Mouse (Mus musculus) myocyte (in vitro differentiated cells): ENCODE measurements around the gene Hdac9.

ENCODE experiments used
- CEBPB ChIP-seq: IDR thresholded peaks from 2 replicates; pipeline ENCODE4 v1.6.1; 2011; ENCODE audit warnings: mild to moderate bottlenecking, moderate library complexity; ENCODE audit not compliant: poor library complexity, insufficient read depth, severe bottlenecking
- E2F4 ChIP-seq: IDR thresholded peaks from one replicate; pipeline ENCODE4 v1.6.1; 2011; ENCODE audit warnings: mild to moderate bottlenecking, control low read depth, moderate library complexity; ENCODE audit not compliant: insufficient read depth
- MAX ChIP-seq: IDR thresholded peaks from one replicate; pipeline ENCODE4 v1.6.1; 2011; ENCODE audit warnings: low read depth, mild to moderate bottlenecking, control low read depth
- MYOD1 ChIP-seq, 3 experiments: IDR thresholded peaks; one replicate each; pipeline ENCODE4 v1.6.1; 2011; ENCODE audit warnings: control low read depth in 2 of 3, low read depth in 2 of 3, mild to moderate bottlenecking in 2 of 3, moderate library complexity in 1 of 3; ENCODE audit not compliant: insufficient read length in 2 of 3, control insufficient read depth in 1 of 3
- MYOG ChIP-seq, 3 experiments: IDR thresholded peaks; one replicate each; pipeline ENCODE4 v1.6.1; 2011; ENCODE audit warnings: control low read depth in 2 of 3, low read depth in 2 of 3, mild to moderate bottlenecking in 2 of 3; ENCODE audit not compliant: insufficient read length in 2 of 3, control insufficient read depth in 1 of 3, insufficient read depth in 1 of 3
- POLR2A ChIP-seq: IDR thresholded peaks from one replicate; pipeline ENCODE4 v1.6.1; 2011; ENCODE audit warnings: low read depth, mild to moderate bottlenecking, control low read depth, moderate library complexity; ENCODE audit not compliant: insufficient read length
- POLR2AphosphoS2 ChIP-seq: IDR thresholded peaks from one replicate; pipeline ENCODE4 v1.6.1; 2011; ENCODE audit warnings: low read depth, control low read depth; ENCODE audit not compliant: insufficient read length
- REST ChIP-seq: IDR thresholded peaks from one replicate; pipeline ENCODE4 v1.6.1; 2011; ENCODE audit warnings: mild to moderate bottlenecking, control low read depth, moderate library complexity; ENCODE audit not compliant: insufficient read depth, insufficient read length
- TCF12 ChIP-seq: IDR thresholded peaks from one replicate; pipeline ENCODE4 v1.6.1; 2011; ENCODE audit warnings: mild to moderate bottlenecking, control low read depth; ENCODE audit not compliant: poor library complexity, insufficient read depth, severe bottlenecking
- TCF3 ChIP-seq: IDR thresholded peaks from one replicate; pipeline ENCODE4 v1.6.1; 2011; ENCODE audit warnings: low read depth, control low read depth; ENCODE audit not compliant: insufficient read length
- USF1 ChIP-seq: IDR thresholded peaks from one replicate; pipeline ENCODE4 v1.6.1; 2011; ENCODE audit warnings: low read depth, mild to moderate bottlenecking, control low read depth, moderate library complexity

GRCm38 (mm10) chr12:34569472-34569871, 347.4 kb downstream of the Hdac9 start:
- TF ChIP-seq TCF12 (no peak), MYOD1 (IDR thresholded peaks at IDR 0.05; ENCODE audit: control insufficient read depth in 1 of 3, insufficient read length in 2 of 3, low read depth in 2 of 3) (no peak), POLR2A (no peak), REST (no peak), MYOG (IDR thresholded peaks at IDR 0.05; ENCODE audit: control insufficient read depth in 1 of 3, insufficient read depth in 1 of 3, insufficient read length in 2 of 3, low read depth in 2 of 3) (no peak), E2F4 (no peak), TCF3 (no peak), MAX (no peak), CEBPB (no peak), POLR2AphosphoS2 (no peak), USF1 (no peak)
